Mouse (Mus musculus) liver, postnatal 0 days (tissue): ENCODE results near the gene Bsg.
A peak's percentile ranks its signal among the peaks of the same experiment; 100 is the strongest.

Experiments used
- CTCF ChIP-seq: sonication (generic); IDR thresholded peaks from 2 replicates; pipeline ENCODE4 v1.5.1; 2016; ENCODE audit warnings: antibody characterized with exemption, low read depth
- EP300 ChIP-seq: IDR thresholded peaks from 2 replicates; pipeline ENCODE4 v1.6.1; 2016; ENCODE audit warnings: antibody characterized with exemption, low read depth, mild to moderate bottlenecking

GRCm38 (mm10) chr10:79672088-79672455 is 32.2 kb upstream of the Bsg start:
- TF ChIP-seq EP300 (no peak), CTCF (peak; percentile 21; the same call in 1 of the 2 replicates)
